Mouse (Mus musculus): ENCODE measurements around the gene Adrb1. TPM values are rescaled to one million over a fixed set of nuclear protein-coding genes. Genes with fewer than 3 reads are reported as not detected.
"Not testable (repeated sequence)": the region's sequence is repeated elsewhere in the genome, so short reads cannot be mapped to it uniquely, and the experiment has no call there.

Adrb1 gene
- total RNA-seq, 2 experiments from 2014 or later: 0.11 to 0.13 TPM

GRCm38 (mm10) chr19:56736287-56736686, 14.3 kb downstream of the Adrb1 start:
- DNase-seq: no peak
- H3K27ac ChIP-seq: peak overlapping the region; percentile 53; the same call in 1 of the 2 replicates
- H3K4me3 ChIP-seq: no peak overlapping the region
- no peak for TF ChIP-seq CTCF (IDR thresholded peaks at IDR 0.05)
- intact Hi-C loops (cut with DNase I): no loop called here

DNA sequence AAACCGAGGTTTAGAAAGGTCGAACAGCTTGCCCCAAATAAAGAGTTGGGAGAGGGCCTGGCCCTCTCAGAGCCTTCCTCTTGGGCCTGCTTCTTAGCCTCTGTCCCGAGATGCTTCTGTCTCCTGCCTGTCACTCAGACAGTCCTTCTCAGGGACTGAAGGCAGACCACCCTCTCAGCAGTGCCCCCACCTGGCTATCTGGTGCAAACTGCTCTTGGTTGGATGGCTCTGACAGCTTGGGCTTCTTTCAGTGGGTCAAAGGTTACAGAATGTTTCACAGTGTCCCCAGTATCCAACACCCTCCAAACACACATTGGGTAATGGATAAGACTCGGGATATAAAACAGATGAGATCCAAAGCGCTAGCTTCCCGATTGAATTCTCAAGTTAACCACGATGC, 23.1 kb downstream of the Adrb1 start:
- no peak for DNase-seq
- intact Hi-C loops (cut with DNase I): no loop called here
- Histone ChIP-seq H3K27ac (peak overlapping the region; percentile 62; the same call in 1 of the 2 replicates), H3K4me3 (no peak overlapping the region)
- peak; percentile 16; the same call in 1 of the 2 replicates for TF ChIP-seq CTCF (IDR thresholded peaks at IDR 0.05)

DNA sequence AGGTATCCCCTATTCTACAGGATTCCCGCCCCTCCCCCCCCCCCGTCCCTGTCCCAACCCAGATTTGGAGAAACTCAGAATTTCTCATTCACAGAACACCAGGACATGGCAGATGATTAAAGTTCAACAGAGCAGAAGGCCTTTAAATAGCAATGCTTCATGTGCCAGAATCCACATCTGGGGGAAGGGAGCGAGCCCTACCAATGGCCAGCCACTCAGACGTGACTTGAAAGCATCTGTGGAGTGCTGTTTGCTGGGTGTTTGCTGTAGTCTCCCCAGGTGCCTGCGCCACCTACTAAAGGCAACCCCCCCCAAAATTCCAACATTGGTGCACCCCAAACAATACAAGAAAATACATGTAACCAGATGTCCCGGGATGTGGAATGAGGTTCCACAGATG, 23.5 kb downstream of the Adrb1 start:
- intact Hi-C loops (cut with DNase I): no loop called here
- no peak for TF ChIP-seq CTCF (IDR thresholded peaks at IDR 0.05)
- no peak for DNase-seq
- Histone ChIP-seq H3K27ac (no peak overlapping the region), H3K4me3 (no peak overlapping the region)

- intact Hi-C loops (cut with DNase I): no loop called here
- no peak for DNase-seq
- no peak overlapping the region for H3K27ac ChIP-seq
- TF ChIP-seq CTCF (IDR thresholded peaks at IDR 0.05): no peak
- H3K4me3 ChIP-seq: no peak overlapping the region
Observed at GRCm38 (mm10) chr19:56746618-56747017, 24.6 kb downstream of the Adrb1 start.

DNA sequence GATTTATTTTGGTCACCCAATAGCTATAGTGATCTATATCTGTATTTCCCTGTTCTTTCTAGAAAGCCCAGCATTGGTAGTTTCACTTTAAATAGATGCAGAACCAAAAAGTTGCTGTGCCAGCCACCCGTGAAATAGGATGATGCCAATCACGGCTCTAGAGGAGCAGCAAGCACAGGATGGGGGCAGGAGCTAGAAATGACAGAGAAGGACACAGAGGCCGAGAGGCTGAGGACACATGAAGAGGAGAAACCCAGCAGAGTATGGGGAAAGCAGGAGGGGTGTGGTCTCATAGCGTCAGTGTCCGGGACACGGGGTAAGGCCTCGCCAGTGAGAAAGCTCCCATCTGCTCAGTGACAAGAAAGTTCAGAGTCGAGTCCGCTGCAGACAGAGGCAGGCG, 25.9 kb downstream of the Adrb1 start:
- DNase-seq: no peak
- H3K27ac ChIP-seq: no peak overlapping the region
- TF ChIP-seq CTCF (IDR thresholded peaks at IDR 0.05): no peak
- intact Hi-C loops (cut with DNase I): no loop called here
- H3K4me3 ChIP-seq: no peak overlapping the region

GRCm38 (mm10) chr19:56749343-56749742, 27.3 kb downstream of the Adrb1 start:
- DNase-seq: no peak
- intact Hi-C loops (cut with DNase I): no loop called here
- no peak for TF ChIP-seq CTCF (IDR thresholded peaks at IDR 0.05)

GRCm38 (mm10) chr19:56750709-56751108, 28.7 kb downstream of the Adrb1 start:
- H3K27ac ChIP-seq: no peak overlapping the region

More at GRCm38 (mm10) chr19:56749343-56749742, 27.3 kb downstream of the Adrb1 start:
- Histone ChIP-seq H3K4me3 (no peak overlapping the region), H3K27ac (no peak overlapping the region)

DNA sequence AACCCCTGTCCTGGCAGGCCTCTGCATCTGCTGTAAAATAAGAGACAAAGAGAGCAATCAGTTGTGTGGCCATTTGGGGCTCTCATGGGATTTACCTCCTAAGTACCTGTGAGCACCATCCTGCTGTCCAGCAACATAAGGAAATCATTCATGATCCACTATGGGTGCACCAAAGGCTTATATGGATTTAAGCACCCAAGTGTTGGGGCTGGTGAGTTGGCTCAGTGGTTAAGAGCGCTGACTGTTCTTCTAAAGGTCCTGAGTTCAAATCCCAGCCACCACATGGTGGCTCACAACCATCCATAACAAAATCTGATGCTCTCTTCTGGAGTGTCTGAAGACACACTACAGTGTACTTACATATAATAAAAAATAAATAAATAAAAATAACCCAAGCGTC, 32.5 kb downstream of the Adrb1 start:
- H3K27ac ChIP-seq; DNase-seq; H3K4me3 ChIP-seq; intact Hi-C loops (cut with DNase I): not testable (repeated sequence)

More at GRCm38 (mm10) chr19:56750709-56751108, 28.7 kb downstream of the Adrb1 start:
- H3K4me3 ChIP-seq: no peak overlapping the region
- no peak for TF ChIP-seq CTCF (IDR thresholded peaks at IDR 0.05)
- intact Hi-C loops (cut with DNase I): no loop called here
- no peak for DNase-seq

GRCm38 (mm10) chr19:56756412-56756811, 34.4 kb downstream of the Adrb1 start:
- Histone ChIP-seq H3K27ac (no peak overlapping the region), H3K4me3 (no peak overlapping the region)
- intact Hi-C loops (cut with DNase I): no loop called here
- no peak for DNase-seq
- no peak for TF ChIP-seq CTCF (IDR thresholded peaks at IDR 0.05)

DNA sequence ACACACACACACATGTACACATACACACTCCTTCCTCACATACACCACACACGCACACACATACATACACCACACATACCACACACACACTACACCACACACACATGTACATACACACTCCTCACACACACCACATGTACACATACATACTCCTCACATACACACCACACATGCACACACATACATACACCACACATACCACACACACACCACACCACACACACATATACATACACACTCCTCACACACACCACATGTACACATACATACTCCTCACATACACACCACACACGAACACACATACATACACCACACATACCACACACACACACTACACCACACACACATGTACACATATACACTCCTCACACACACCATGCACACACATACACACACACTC, 36.3 kb downstream of the Adrb1 start:
- TF ChIP-seq CTCF (IDR thresholded peaks at IDR 0.05): no peak
- no peak overlapping the region for H3K4me3 ChIP-seq
- H3K27ac ChIP-seq: no peak overlapping the region
- no peak for DNase-seq
- intact Hi-C loops (cut with DNase I): no loop called here

- no peak for DNase-seq
- TF ChIP-seq CTCF (IDR thresholded peaks at IDR 0.05): no peak
- H3K27ac ChIP-seq: no peak overlapping the region
- intact Hi-C loops (cut with DNase I): no loop called here
- H3K4me3 ChIP-seq: no peak overlapping the region
Observed at GRCm38 (mm10) chr19:56759740-56760139, 37.7 kb downstream of the Adrb1 start.

- H3K27ac ChIP-seq: no peak overlapping the region
- intact Hi-C loops (cut with DNase I): no loop called here
- no peak overlapping the region for H3K4me3 ChIP-seq
Observed at GRCm38 (mm10) chr19:56760306-56760940, 38.4 kb downstream of the Adrb1 start.

DNA sequence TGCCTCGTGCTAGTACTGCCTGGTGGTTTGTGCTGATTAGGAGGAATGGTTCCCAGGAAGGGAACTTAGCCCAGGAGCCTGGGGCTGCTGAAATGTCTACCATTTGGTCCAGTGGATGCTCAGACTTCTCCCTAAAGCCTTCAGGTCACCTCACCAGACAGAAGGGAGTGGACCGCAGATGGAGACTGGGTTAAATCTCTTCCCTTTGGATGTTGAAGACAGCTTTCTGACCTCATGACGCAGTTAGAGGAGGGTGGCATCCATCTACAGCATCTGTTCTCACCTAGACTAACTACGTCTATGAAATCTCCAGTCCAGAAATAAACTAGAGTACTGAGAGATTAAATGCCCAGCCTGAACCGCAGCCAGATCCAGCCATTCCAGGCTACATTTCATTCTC, 39.1 kb downstream of the Adrb1 start:
- no peak overlapping the region for H3K27ac ChIP-seq
- intact Hi-C loops (cut with DNase I): no loop called here
- DNase-seq: no peak
- no peak overlapping the region for H3K4me3 ChIP-seq
- no peak for TF ChIP-seq CTCF (IDR thresholded peaks at IDR 0.05)

More at GRCm38 (mm10) chr19:56760306-56760940, 38.4 kb downstream of the Adrb1 start:
- no peak for DNase-seq
- TF ChIP-seq CTCF (IDR thresholded peaks at IDR 0.05): no peak

DNA sequence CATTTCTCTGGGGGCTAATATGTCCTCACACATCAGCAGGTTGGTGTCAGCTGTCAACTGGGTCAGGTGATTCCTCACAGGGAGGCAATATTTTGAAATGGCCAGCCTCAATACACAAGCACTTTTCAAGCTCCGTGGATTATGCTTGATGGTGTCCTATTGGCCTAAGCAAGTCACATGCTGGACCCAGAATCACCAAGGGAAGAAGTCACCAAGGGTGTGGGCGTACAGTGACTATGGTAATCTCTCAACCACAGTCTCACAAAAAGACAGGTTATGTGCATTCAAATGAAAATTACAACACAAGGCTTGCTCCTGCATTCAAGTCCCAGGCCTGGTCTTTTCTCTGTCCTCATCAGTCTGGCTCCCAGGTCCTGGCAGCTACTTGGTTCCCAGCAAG, 39.7 kb downstream of the Adrb1 start:
- TF ChIP-seq CTCF (IDR thresholded peaks at IDR 0.05): no peak
- no peak overlapping the region for H3K27ac ChIP-seq
- intact Hi-C loops (cut with DNase I): no loop called here
- H3K4me3 ChIP-seq: no peak overlapping the region
- no peak for DNase-seq

All from gastrocnemius, adult 2 months (tissue).